Comparison of ENCODE assay signal across 31 mouse cellular contexts in genomic region chr2:143971887-143972286, GRCm38 (mm10).
"Had no signal": no experiment of that assay in that cellular context is flagged by ENCODE, and none has a peak within 500 bp of the region (broad histone marks: within the 10 kb centered on the region; RNA-seq: fewer than 3 reads in every experiment).

No protein-coding gene starts in this region.

- DNase-seq: heart, postnatal 10 days; heart, postnatal 14 days; heart, postnatal 36 days; heart, postnatal 4 days; kidney, adult 11 months; kidney, adult 18-20 months; kidney, adult 2 months; kidney, adult 8-10 months; kidney, adult 9 months; kidney, postnatal 10 days; kidney, postnatal 14 days; kidney, postnatal 25 days; kidney, postnatal 36 days; kidney, postnatal 4 days; layer of hippocampus, adult 9-11 months; layer of hippocampus, postnatal 36 days had no signal

- H3K27me3 ChIP-seq: heart, embryonic 12.5 days; heart, embryonic 13.5 days; heart, embryonic 15.5 days; hindbrain, embryonic 13.5 days; hindbrain, embryonic 15.5 days; kidney, embryonic 15.5 days had no signal

- ATAC-seq: hindbrain, embryonic 16.5 days; hindbrain, postnatal 0 days; inflammation-experienced regulatory T-cells, adult 6 months had no signal

- H3K27ac ChIP-seq: heart, embryonic 13.5 days; heart, embryonic 15.5 days; hindbrain, embryonic 10.5 days; hindbrain, embryonic 13.5 days; hindbrain, embryonic 14.5 days; hindbrain, embryonic 15.5 days; hindbrain, postnatal 0 days; kidney, embryonic 15.5 days; kidney, postnatal 0 days; layer of hippocampus, adult 2 months; left cerebral cortex, adult 2 months had no signal

- H3K4me3 ChIP-seq: heart, embryonic 12.5 days; heart, embryonic 13.5 days; heart, embryonic 15.5 days; hindbrain, embryonic 10.5 days; hindbrain, embryonic 13.5 days; hindbrain, embryonic 15.5 days; kidney, embryonic 15.5 days; layer of hippocampus, adult 2 months; left cerebral cortex, adult 2 months had no signal

- H3K9ac ChIP-seq: heart, embryonic 12.5 days; heart, embryonic 13.5 days; heart, embryonic 15.5 days; hindbrain, embryonic 13.5 days; hindbrain, embryonic 14.5 days; hindbrain, embryonic 15.5 days; kidney, embryonic 15.5 days had no signal

- H3K9me3 ChIP-seq: heart, embryonic 12.5 days; heart, embryonic 13.5 days; heart, embryonic 15.5 days; hindbrain, embryonic 10.5 days; hindbrain, embryonic 13.5 days; hindbrain, embryonic 15.5 days; kidney, embryonic 15.5 days had no signal

- H3K4me1 ChIP-seq: heart, embryonic 15.5 days; hindbrain, embryonic 10.5 days; hindbrain, embryonic 13.5 days; hindbrain, embryonic 15.5 days; kidney, embryonic 15.5 days had no signal

- H3K4me2 ChIP-seq: heart, embryonic 11.5 days; heart, embryonic 12.5 days; heart, embryonic 13.5 days; heart, embryonic 15.5 days; hindbrain, embryonic 13.5 days; hindbrain, embryonic 14.5 days; hindbrain, embryonic 15.5 days; kidney, embryonic 15.5 days had no signal
